In the genomic region with DNA sequence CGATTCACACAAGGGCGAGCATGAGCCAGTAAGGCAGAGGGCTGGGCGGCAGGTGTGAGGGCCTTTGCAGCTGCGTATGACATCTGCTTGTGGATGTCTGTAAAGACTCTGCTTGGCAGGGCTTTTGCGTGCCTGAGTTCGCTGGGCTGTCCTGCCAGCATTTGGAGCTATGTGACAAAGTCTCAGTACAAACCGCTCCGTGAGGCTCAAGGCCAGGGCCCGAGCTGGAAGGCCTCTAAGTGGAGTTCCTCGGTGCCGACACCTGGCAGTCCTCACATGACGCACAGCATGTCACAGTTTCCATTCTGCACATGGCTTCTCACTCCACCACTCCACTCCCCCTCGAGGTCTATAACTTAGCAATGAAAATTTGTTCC, we compare ENCODE assay signal across 9 mouse cellular contexts.
A peak's percentile ranks its signal among the peaks of the same experiment; 100 is the strongest.
DNase-seq lines count a peak whose midpoint lies in the region; ATAC-seq and TF ChIP-seq lines count a peak whose summit lies in the region.
"Had no signal": no experiment of that assay in that cellular context is flagged by ENCODE, and none has a peak within 500 bp of the region (broad histone marks: within the 10 kb centered on the region; RNA-seq: fewer than 3 reads in every experiment).

No protein-coding gene starts in this region.

- H3K4me3 ChIP-seq in heart, embryonic 12.5 days, result no peak overlapping the region
- no peak overlapping the region for H3K4me3 ChIP-seq in forebrain, postnatal 0 days (ENCODE audit: low read depth, low read length)

- H3K27me3 ChIP-seq in heart, embryonic 12.5 days (replicated peaks), result no peaks in the 10 kb centered on the region
- no peaks in the 10 kb centered on the region for H3K27me3 ChIP-seq in forebrain, postnatal 0 days (ENCODE audit: insufficient read depth, low read length)

- H3K9me3 ChIP-seq in heart, embryonic 12.5 days (replicated peaks), result no peaks in the 10 kb centered on the region
- no peaks in the 10 kb centered on the region for H3K9me3 ChIP-seq in forebrain, postnatal 0 days (ENCODE audit: low read length)

- H3K9ac ChIP-seq in heart, embryonic 12.5 days, result no peak overlapping the region
- H3K9ac ChIP-seq in forebrain, postnatal 0 days, result no peak overlapping the region

- DNase-seq in heart, adult 11 months, result peak; percentile 92
- peak; percentile 21 for DNase-seq in A20 (ENCODE audit: low read depth, low spot score)
- peak; percentile 34 for DNase-seq in forebrain, postnatal 0 days
- peak; percentile 57 for DNase-seq in kidney, postnatal 10 days
- DNase-seq in frontal cortex, postnatal 10 days (ENCODE audit: low spot score in 2 of 2), result no peak
- DNase-seq in B cell, adult 2 months, result no peak
- no peak for DNase-seq in cerebellum, postnatal 4 days (ENCODE audit: low spot score in 2 of 2)
- DNase-seq: layer of hippocampus, adult 9-11 months had no signal

- peaks cover 6% of the 10 kb centered on the region; the same call in 1 of the 2 replicates for H3K36me3 ChIP-seq in heart, embryonic 12.5 days
- H3K36me3 ChIP-seq in forebrain, postnatal 0 days (ENCODE audit: insufficient read depth), result no peaks in the 10 kb centered on the region; the same call in 1 of the 2 replicates

- no peak for TF ChIP-seq CTCF in forebrain, postnatal 0 days (IDR thresholded peaks at IDR 0.05; ENCODE audit: low read depth)

- ATAC-seq in heart, embryonic 12.5 days (ENCODE audit: insufficient number of reproducible peaks, low FRiP score), result no peak
- peak; percentile 21 for ATAC-seq in forebrain, postnatal 0 days

- H3K4me1 ChIP-seq in heart, embryonic 12.5 days (replicated peaks), result peaks cover 31% of the 10 kb centered on the region
- H3K4me1 ChIP-seq in forebrain, postnatal 0 days (ENCODE audit: insufficient read depth), result peaks cover 12% of the 10 kb centered on the region; the same call in 1 of the 2 replicates

- no peak overlapping the region for H3K4me2 ChIP-seq in heart, embryonic 12.5 days
- H3K4me2 ChIP-seq in forebrain, postnatal 0 days (ENCODE audit: low read depth), result no peak overlapping the region

- no peak overlapping the region for H3K27ac ChIP-seq in heart, embryonic 12.5 days (ENCODE audit: poor library complexity, severe bottlenecking)
- no peak overlapping the region for H3K27ac ChIP-seq in forebrain, postnatal 0 days (ENCODE audit: low read depth, low read length)

- 62% methylated on average over 13 of the region's 13 CpGs for WGBS in heart, embryonic 12.5 days
- WGBS in forebrain, postnatal 0 days, result 54% methylated on average over 13 of the region's 13 CpGs

Comparison
In these comparisons a context has a peak if more than half of its experiments do, and no peak if none do; other contexts are left out.
1. DNase-seq: peak in heart, adult 11 months (single experiment), A20 (single experiment), forebrain, postnatal 0 days (single experiment) and kidney, postnatal 10 days (single experiment); none in frontal cortex, postnatal 10 days (0 of 2), B cell, adult 2 months (0 of 2) and cerebellum, postnatal 4 days (0 of 2).